Mouse (Mus musculus) ES-Bruce4 (cell line): ENCODE results near the gene Traf1.

ENCODE experiments used
- CTCF ChIP-seq: IDR thresholded peaks from one replicate; pipeline ENCODE4 v1.8.1; 2011; ENCODE audit warnings: low read depth, low read length
- POLR2A ChIP-seq: IDR thresholded peaks from one replicate; pipeline ENCODE4 v1.8.1; 2011; ENCODE audit warnings: low read length; ENCODE audit not compliant: insufficient read depth

DNA sequence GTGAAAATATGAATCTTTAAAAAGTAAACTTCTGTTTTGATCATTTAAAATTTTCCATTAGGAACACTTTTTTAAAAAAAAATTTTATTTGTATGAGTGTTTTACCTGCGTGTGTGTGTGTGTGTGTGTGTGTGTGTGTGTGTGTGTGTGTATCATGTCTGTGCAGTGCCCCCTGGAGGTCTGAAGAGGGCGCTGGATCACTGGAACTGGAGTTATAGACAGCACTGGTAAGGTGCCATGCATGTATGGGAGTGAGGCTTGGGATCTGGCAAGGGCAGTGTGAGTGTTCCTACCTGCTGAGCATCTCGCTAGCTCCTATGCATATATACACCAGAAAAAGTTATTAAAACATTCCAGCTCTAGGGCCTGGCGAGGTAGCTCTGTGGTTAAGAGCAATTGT is 59.8 kb downstream of the Traf1 start:
- TF ChIP-seq POLR2A = no peak
- peak; percentile 34 for TF ChIP-seq CTCF
